Comparison of ENCODE assay signal across 8 mouse cellular contexts in the genomic region with DNA sequence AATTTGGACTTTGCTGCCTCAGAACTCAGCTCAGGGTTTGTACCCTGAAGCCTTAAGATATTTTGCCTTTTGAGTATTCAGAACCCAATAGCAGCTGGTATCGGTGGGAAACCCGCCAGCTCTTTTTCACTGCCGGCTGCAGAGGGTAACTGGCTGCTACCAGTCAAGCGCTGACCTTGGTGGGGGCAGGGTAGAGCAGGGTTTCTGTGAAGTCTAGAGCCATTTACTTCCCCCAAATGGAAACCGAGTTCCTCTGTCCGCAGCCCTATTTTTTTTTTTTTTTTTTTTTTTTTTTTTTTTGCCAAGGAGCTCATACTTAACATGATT. TPM values are rescaled to one million over a fixed set of nuclear protein-coding genes. Genes with fewer than 3 reads are reported as not detected.
DNase-seq lines count a peak whose midpoint lies in the region; ATAC-seq and TF ChIP-seq lines count a peak whose summit lies in the region.

No protein-coding gene starts in this region.

- in situ Hi-C loops in ES-E14 (cut with MboI; ENCODE audit: low sequenced_read_pairs in 2 of 2, unreplicated experiment in 2 of 2): no loop called here

- no peak for ATAC-seq in hindbrain, embryonic 11.5 days (ENCODE audit: low FRiP score)
- no peak for ATAC-seq in lung, embryonic 16.5 days (ENCODE audit: low read depth)
- ATAC-seq in activated CD4-positive, CD25-positive, alpha-beta regulatory T cell, adult 4 months: no peak

- H3K4me3 ChIP-seq in ES-E14 (ENCODE audit: insufficient read depth in 1 of 2, low read depth in 1 of 2, low read length in 2 of 2, poor library complexity in 1 of 2, severe bottlenecking in 1 of 2): peak overlapping the region; percentile 58 to 76
- H3K4me3 ChIP-seq in brown adipose tissue, adult 24 weeks (ENCODE audit: insufficient read depth, low read depth, low read length): peak overlapping the region; percentile 76
- peak overlapping the region; percentile 83 for H3K4me3 ChIP-seq in hindbrain, embryonic 11.5 days (ENCODE audit: low read depth, low read length)
- peak overlapping the region; percentile 87 for H3K4me3 ChIP-seq in lung, embryonic 16.5 days (ENCODE audit: low read length)

- no peaks in the 10 kb centered on the region for H3K36me3 ChIP-seq in ES-E14 (ENCODE audit: control insufficient read depth, insufficient read depth, low read length, poor library complexity, severe bottlenecking)
- no peaks in the 10 kb centered on the region for H3K36me3 ChIP-seq in hindbrain, embryonic 11.5 days (ENCODE audit: control insufficient read depth, insufficient read depth, low read length)
- H3K36me3 ChIP-seq in lung, embryonic 16.5 days (ENCODE audit: control insufficient read depth, insufficient read depth, low read length): 0 out of 2 replicates have a peak, but pooled peaks cover 2% of the 10 kb centered on the region

- H3K4me2 ChIP-seq in hindbrain, embryonic 11.5 days (replicated peaks; ENCODE audit: low read depth, low read length): peak overlapping the region; percentile 96
- H3K4me2 ChIP-seq in lung, embryonic 16.5 days (ENCODE audit: low read depth, low read length): peak overlapping the region; percentile 74

- H3K4me1 ChIP-seq in ES-E14 (ENCODE audit: control insufficient read depth in 2 of 2, insufficient read depth in 2 of 2, low read length in 2 of 2, poor library complexity in 1 of 2): peaks cover 0 to 2% of the 10 kb centered on the region in 2 experiments; a peak in 1 of 4 replicates
- peaks cover 6% of the 10 kb centered on the region; the same call in 1 of the 2 replicates for H3K4me1 ChIP-seq in brown adipose tissue, adult 24 weeks (ENCODE audit: control insufficient read depth, insufficient read depth, insufficient read length, low read length)
- 0 out of 2 replicates have a peak, but pooled peaks cover 3% of the 10 kb centered on the region for H3K4me1 ChIP-seq in hindbrain, embryonic 11.5 days (replicated peaks; ENCODE audit: control insufficient read depth, insufficient read depth, low read length)
- H3K4me1 ChIP-seq in lung, embryonic 16.5 days (replicated peaks; ENCODE audit: control insufficient read depth, insufficient read depth, low read length): peaks cover 18% of the 10 kb centered on the region

- H3K27ac ChIP-seq in ES-E14 (ENCODE audit: insufficient read depth, low read depth, low read length, poor library complexity, severe bottlenecking): no peak overlapping the region
- peak overlapping the region; percentile 91 for H3K27ac ChIP-seq in brown adipose tissue, adult 24 weeks (replicated peaks; ENCODE audit: low read depth, low read length)
- peak overlapping the region; percentile 97; the same call in 1 of the 2 replicates for H3K27ac ChIP-seq in hindbrain, embryonic 11.5 days (ENCODE audit: low read depth, low read length)
- peak overlapping the region; percentile 99 for H3K27ac ChIP-seq in lung, embryonic 16.5 days (ENCODE audit: low read length)

- no peaks in the 10 kb centered on the region for H3K27me3 ChIP-seq in hindbrain, embryonic 11.5 days (ENCODE audit: control insufficient read depth, insufficient read depth, low read length)
- H3K27me3 ChIP-seq in lung, embryonic 16.5 days (ENCODE audit: control insufficient read depth, insufficient read depth, low read depth, low read length): no peaks in the 10 kb centered on the region

- H3K9ac ChIP-seq in ES-E14 (ENCODE audit: insufficient read depth, low read depth, low read length, poor library complexity, severe bottlenecking): peak overlapping the region; percentile 72; the same call in 1 of the 2 replicates
- peak overlapping the region; percentile 83; the same call in 1 of the 2 replicates for H3K9ac ChIP-seq in hindbrain, embryonic 11.5 days (ENCODE audit: low read depth, low read length)
- H3K9ac ChIP-seq in lung, embryonic 16.5 days (ENCODE audit: low read length): peak overlapping the region; percentile 71

- DNase-seq in ES-E14 (ENCODE audit: low read depth, low spot score): peak; percentile 30
- peak; percentile 48 for DNase-seq in forelimb bud, embryonic 11.5 days (ENCODE audit: low read depth, low spot score)
- peak; percentile 53 for DNase-seq in hindbrain, embryonic 11.5 days (ENCODE audit: low spot score)
- peak; percentile 56 to 72 for DNase-seq in layer of hippocampus, postnatal 10 days (ENCODE audit: low spot score in 2 of 2)
- DNase-seq in right cerebral cortex, postnatal 10 days (ENCODE audit: low spot score in 2 of 2): peak; percentile 80 to 82

- 0% methylated on average over 6 of the region's 6 CpGs for WGBS in hindbrain, embryonic 11.5 days
- WGBS in lung, embryonic 16.5 days: 1% methylated on average over 6 of the region's 6 CpGs

- H3K9me3 ChIP-seq in ES-E14 (ENCODE audit: control insufficient read depth, insufficient read depth, low read depth, low read length): no peaks in the 10 kb centered on the region
- H3K9me3 ChIP-seq in hindbrain, embryonic 11.5 days (ENCODE audit: control insufficient read depth, low read length): no peaks in the 10 kb centered on the region
- H3K9me3 ChIP-seq in lung, embryonic 16.5 days (ENCODE audit: control insufficient read depth, low read length): no peaks in the 10 kb centered on the region

TF ChIP-seq in ES-E14, 5 proteins besides CTCF, POLR2A, EP300 and RAD21:
- no peak; the same call in 1 of the 2 replicates for TF ChIP-seq ZNF384 (IDR thresholded peaks at IDR 0.05; ENCODE audit: low read depth, low read length)
- TF ChIP-seq MAFK (IDR thresholded peaks at IDR 0.05; ENCODE audit: insufficient read depth, low read depth, low read length): no peak
- TF ChIP-seq CHD2 (IDR thresholded peaks at IDR 0.05; ENCODE audit: low read depth, low read length): no peak
- TF ChIP-seq HCFC1 (IDR thresholded peaks at IDR 0.05; ENCODE audit: borderline replicate concordance, insufficient read depth, low read length): no peak
- TF ChIP-seq ZC3H11A (IDR thresholded peaks at IDR 0.05; ENCODE audit: borderline replicate concordance, low read depth, low read length): no peak

RNA-seq across cellular contexts. Expression of a gene that starts 1.7 kb away (rescaled TPM):
- total RNA-seq in ES-E14 (2012; rRNA removed): 9.5 and 16.6 TPM in 2 replicates
- 66.9 and 91.2 TPM in 2 replicates for polyA plus RNA-seq in brown adipose tissue, adult 24 weeks (2012; ENCODE audit: insufficient read depth, insufficient read length, missing spikeins)
- 25.6 and 25.7 TPM in 2 replicates for polyA plus RNA-seq in hindbrain, embryonic 11.5 days (2014; fragmentation: Nextera tagmentation; extraction: Ambion mirVana)
- 10 to 100 TPM; 65.0 to 72.0 TPM for total RNA-seq in layer of hippocampus, postnatal 10 days (2021)
- polyA plus RNA-seq in lung, embryonic 16.5 days (2015; fragmentation: Nextera tagmentation; extraction: Ambion mirVana): 110 and 119 TPM in 2 replicates
- polyA plus RNA-seq in activated CD4-positive, CD25-positive, alpha-beta regulatory T cell, adult 4 months (2017; shearing (Covaris generic)): 10 to 100 TPM in 1 of 2 experiments, 1 to 10 TPM in 1; 7.2 to 16.4 TPM

Comparison
In these comparisons a context has a peak if more than half of its experiments do, and no peak if none do; other contexts are left out.
1. DNase-seq: peak in every context shown above with its lines; median percentile 81 in right cerebral cortex, postnatal 10 days; 64 in layer of hippocampus, postnatal 10 days; 53 in hindbrain, embryonic 11.5 days; 48 in forelimb bud, embryonic 11.5 days; 30 in ES-E14.